Mouse (Mus musculus) heart, embryonic 13.5 days (tissue): ENCODE measurements around the gene Rd3l. TPM values are rescaled to one million over a fixed set of nuclear protein-coding genes. Genes with fewer than 3 reads are reported as not detected.
"Not testable (repeated sequence)": the region's sequence is repeated elsewhere in the genome, so short reads cannot be mapped to it uniquely, and the experiment has no call there.

Source experiments
- ATAC-seq: fragments of 200-750 bp; cut with Nextera tagmentation; 2 replicates; pipeline ENCODE4 v1.8.0; 2017; ENCODE audit warnings: moderate TSS enrichment; ENCODE audit not compliant: insufficient number of reproducible peaks, low FRiP score, low TSS enrichment; ENCODE audit errors: extremely low read depth
- H3K27ac ChIP-seq: fragments of 300-500 bp; sonication (generic); replicated peaks from 2 replicates; pipeline ENCODE4 v1.5.1; 2015; ENCODE audit warnings: moderate library complexity, mild to moderate bottlenecking, inconsistent platforms
- H3K27me3 ChIP-seq: fragments of 300-500 bp; sonication (generic); replicated peaks from 2 replicates; pipeline ENCODE4 v1.6.1; 2015; ENCODE audit warnings: mild to moderate bottlenecking, inconsistent platforms
- H3K36me3 ChIP-seq: fragments of 300-500 bp; sonication (generic); 2 replicates; pipeline ENCODE4 v1.6.1; 2015; ENCODE audit warnings: mild to moderate bottlenecking, inconsistent platforms
- H3K4me1 ChIP-seq: fragments of 300-500 bp; sonication (generic); 2 replicates; pipeline ENCODE4 v1.6.1; 2015; ENCODE audit warnings: inconsistent platforms
- H3K4me2 ChIP-seq: fragments of 300-500 bp; sonication (generic); 2 replicates; pipeline ENCODE4 v1.6.1; 2015; ENCODE audit warnings: inconsistent platforms, mild to moderate bottlenecking, moderate library complexity
- H3K4me3 ChIP-seq: fragments of 300-500 bp; sonication (generic); 2 replicates; pipeline ENCODE4 v1.5.1; 2015; ENCODE audit warnings: moderate library complexity, mild to moderate bottlenecking, inconsistent platforms
- H3K9ac ChIP-seq: fragments of 300-500 bp; sonication (generic); 2 replicates; pipeline ENCODE4 v1.6.1; 2015; ENCODE audit warnings: inconsistent platforms, mild to moderate bottlenecking, moderate library complexity
- H3K9me3 ChIP-seq: fragments of 300-500 bp; sonication (generic); 2 replicates; pipeline ENCODE4 v1.6.1; 2016; ENCODE audit warnings: inconsistent platforms
- WGBS: fragments of 180-500 bp; shearing (Covaris S2); methylation state at CpG from one replicate; pipeline ENCODE4 v1.1.7; 2015; ENCODE audit warnings: mixed read lengths; 5-methylcytosine and 5-hydroxymethylcytosine counted together
- polyA plus RNA-seq: library from polyadenylated mRNA; unstranded; fragments of >200 nt; fragmentation: Nextera tagmentation; extraction: Ambion mirVana; gene quantifications from 2 replicates; pipeline ENCODE4 v1.2.1, GENCODE M21; 2015

The Rd3l gene
- polyA plus RNA-seq, 1 experiment from 2014 or later: 0.95 TPM

DNA sequence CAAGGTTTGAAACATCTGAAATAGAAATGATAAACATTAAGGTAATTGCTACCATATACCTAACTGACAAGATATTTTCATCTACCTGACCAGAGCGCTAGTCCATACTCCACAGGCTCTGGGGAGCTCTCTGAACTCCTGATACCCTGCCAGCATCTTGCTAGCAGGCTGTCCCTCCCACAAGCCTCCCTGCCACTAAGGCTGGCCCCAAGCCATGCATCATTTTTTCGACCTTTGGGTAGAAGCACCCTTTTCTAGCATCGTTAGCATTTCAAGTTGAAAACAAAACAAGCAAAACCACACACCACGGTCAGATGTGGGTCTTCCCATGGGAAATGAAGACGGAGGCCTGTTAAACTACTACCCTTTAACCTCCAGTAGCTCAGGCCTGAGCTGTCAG, 17.8 kb downstream of the Rd3l start:
- H3K9me3 ChIP-seq: no peaks in the 10 kb centered on the region
- H3K27me3 ChIP-seq: no peaks in the 10 kb centered on the region
- H3K27ac ChIP-seq: no peak overlapping the region
- H3K4me1 ChIP-seq: peaks cover 31% of the 10 kb centered on the region
- H3K36me3 ChIP-seq: peaks cover 63% of the 10 kb centered on the region
- H3K9ac ChIP-seq: no peak overlapping the region; the same call in 1 of the 2 replicates
- WGBS: 78% methylated on average over 5 of the region's 5 CpGs
- H3K4me3 ChIP-seq: no peak overlapping the region
- no peak overlapping the region for H3K4me2 ChIP-seq
- no peak for ATAC-seq

GRCm38 (mm10) chr12:111958101-111958865, 22.8 kb downstream of the Rd3l start:
- Histone ChIP-seq H3K36me3 (peaks cover 44% of the 10 kb centered on the region), H3K4me3 (no peak overlapping the region), H3K27me3 (no peaks in the 10 kb centered on the region), H3K9ac (no peak overlapping the region), H3K4me2 (no peak overlapping the region), H3K27ac (no peak overlapping the region), H3K4me1 (peaks cover 9% of the 10 kb centered on the region), H3K9me3 (no peaks in the 10 kb centered on the region)
- WGBS: 36% methylated on average over 9 of the region's 9 CpGs
- ATAC-seq: 0 out of 2 replicates have a peak, but pooled peaks have one; percentile 42

- no peak overlapping the region for H3K4me2 ChIP-seq
- no peaks in the 10 kb centered on the region for H3K9me3 ChIP-seq
Measured at GRCm38 (mm10) chr12:111956173-111956572, 24.9 kb downstream of the Rd3l start.

DNA sequence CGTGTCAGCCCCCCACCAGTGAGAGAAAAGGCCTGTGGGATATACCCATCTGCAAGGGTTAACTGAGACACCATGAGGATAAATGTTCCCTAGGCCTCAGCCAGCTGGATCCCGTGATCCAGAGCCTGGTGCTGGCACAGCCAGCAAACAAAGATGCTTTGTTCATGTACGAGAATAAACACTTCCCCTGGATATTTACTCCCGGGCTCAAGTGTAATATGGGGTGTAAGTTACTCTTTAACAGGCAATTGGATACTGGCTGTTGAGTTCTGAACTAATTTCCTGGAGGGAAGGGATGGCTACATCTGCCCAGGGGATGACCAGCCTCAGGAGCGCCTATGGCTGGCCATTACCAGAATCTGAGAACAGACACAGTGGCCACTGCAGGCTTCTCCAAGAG, 29.4 kb downstream of the Rd3l start:
- Histone ChIP-seq H3K9me3 (no peaks in the 10 kb centered on the region), H3K4me2 (no peak overlapping the region), H3K4me3 (no peak overlapping the region), H3K4me1 (peaks cover 5% of the 10 kb centered on the region; the same call in 1 of the 2 replicates), H3K9ac (no peak overlapping the region), H3K27ac (no peak overlapping the region), H3K27me3 (no peaks in the 10 kb centered on the region), H3K36me3 (no peaks in the 10 kb centered on the region)
- no peak for ATAC-seq
- 60% methylated on average over 5 of the region's 5 CpGs for WGBS

More at GRCm38 (mm10) chr12:111956173-111956572, 24.9 kb downstream of the Rd3l start:
- H3K4me1 ChIP-seq: peaks cover 15% of the 10 kb centered on the region
- no peak for ATAC-seq
- 78% methylated on average over 5 of the region's 5 CpGs for WGBS
- H3K4me3 ChIP-seq: no peak overlapping the region
- no peaks in the 10 kb centered on the region for H3K27me3 ChIP-seq
- peaks cover 24% of the 10 kb centered on the region for H3K36me3 ChIP-seq
- H3K9ac ChIP-seq: no peak overlapping the region
- H3K27ac ChIP-seq: no peak overlapping the region

- Histone ChIP-seq H3K4me2 (no peak overlapping the region), H3K27me3 (no peaks in the 10 kb centered on the region), H3K4me3 (no peak overlapping the region), H3K36me3 (no peaks in the 10 kb centered on the region), H3K4me1 (peaks cover 13% of the 10 kb centered on the region), H3K9ac (no peak overlapping the region), H3K9me3 (no peaks in the 10 kb centered on the region), H3K27ac (no peak overlapping the region)
- no peak for ATAC-seq
- 63% methylated on average over 5 of the region's 5 CpGs for WGBS
Measured at GRCm38 (mm10) chr12:111950486-111950885, 30.6 kb downstream of the Rd3l start.

GRCm38 (mm10) chr12:111946716-111947115, 34.4 kb downstream of the Rd3l start:
- H3K36me3 ChIP-seq: no peaks in the 10 kb centered on the region
- H3K27me3 ChIP-seq: no peaks in the 10 kb centered on the region
- ATAC-seq: no peak
- peak overlapping the region; percentile 25; the same call in 1 of the 2 replicates for H3K4me2 ChIP-seq
- H3K9ac ChIP-seq: no peak overlapping the region
- peaks cover 38% of the 10 kb centered on the region for H3K4me1 ChIP-seq
- no peaks in the 10 kb centered on the region for H3K9me3 ChIP-seq
- peak overlapping the region; percentile 96 for H3K27ac ChIP-seq
- WGBS: 20% methylated on average over 2 of the region's 2 CpGs
- no peak overlapping the region for H3K4me3 ChIP-seq

DNA sequence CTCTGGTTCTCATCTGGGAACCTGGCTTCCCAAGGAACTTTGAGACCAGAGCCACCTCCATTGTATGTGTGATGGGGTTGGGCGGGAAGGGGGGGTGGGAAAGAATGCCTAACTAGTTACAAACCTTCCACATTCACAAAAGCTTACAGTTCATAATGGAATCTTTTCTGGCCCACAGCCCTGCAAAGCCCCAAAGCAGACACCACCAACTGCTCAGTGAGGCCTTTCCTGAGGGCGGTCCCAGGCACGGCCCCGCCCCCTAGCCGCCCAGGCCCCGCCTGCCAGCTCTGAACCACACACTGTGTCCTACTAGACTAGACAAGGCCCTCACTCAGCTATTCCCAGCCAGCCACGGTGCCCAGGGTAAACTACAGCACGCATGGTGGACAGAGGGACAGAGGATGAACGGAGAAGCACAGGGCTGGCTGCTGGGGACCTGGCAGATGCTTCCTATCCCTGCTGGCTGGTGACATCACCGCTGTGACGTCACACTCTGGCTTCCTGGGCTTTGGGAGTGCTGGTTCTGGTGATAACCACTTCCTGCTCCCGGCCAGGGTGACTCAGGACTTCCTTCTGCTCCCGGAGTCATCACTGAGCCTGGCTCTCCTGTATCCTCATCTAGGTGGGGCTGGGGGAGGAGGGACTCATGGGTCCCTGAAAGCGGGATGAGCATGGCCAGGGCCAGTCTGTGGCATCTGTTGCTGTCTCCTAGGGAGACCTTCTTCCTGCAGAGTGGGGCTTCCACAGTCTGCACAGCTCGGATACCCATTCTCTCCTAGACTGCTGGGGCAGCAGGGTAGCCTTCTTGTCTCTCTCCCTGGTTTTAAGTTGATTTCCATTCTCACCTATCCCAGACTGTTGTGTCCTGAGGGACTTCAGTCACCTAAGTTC, 35.1 kb downstream of the Rd3l start:
- peak; percentile 62 for ATAC-seq
- not testable (repeated sequence) for H3K36me3 ChIP-seq, H3K9me3 ChIP-seq, H3K4me3 ChIP-seq, H3K27me3 ChIP-seq
- H3K27ac ChIP-seq: peak overlapping the region; percentile 96
- H3K4me1 ChIP-seq: peaks cover 34% of the 10 kb centered on the region
- peak overlapping the region; percentile 58 for H3K9ac ChIP-seq
- peak overlapping the region; percentile 51 for H3K4me2 ChIP-seq
- WGBS: 51% methylated on average over 12 of the region's 15 CpGs

- peak; percentile 8; the same call in 1 of the 2 replicates for ATAC-seq
- Histone ChIP-seq H3K4me3 (0 out of 2 replicates have a peak overlapping the region, but pooled peaks have one; percentile 5), H3K27me3 (no peaks in the 10 kb centered on the region), H3K36me3 (no peaks in the 10 kb centered on the region), H3K27ac (peak overlapping the region; percentile 96), H3K4me1 (peaks cover 34% of the 10 kb centered on the region), H3K4me2 (peak overlapping the region; percentile 51), H3K9me3 (no peaks in the 10 kb centered on the region), H3K9ac (peak overlapping the region; percentile 58)
- 15% methylated on average over 8 of the region's 8 CpGs for WGBS
Measured at GRCm38 (mm10) chr12:111945115-111945514, 36.0 kb downstream of the Rd3l start.

GRCm38 (mm10) chr12:111944065-111944987, 36.8 kb downstream of the Rd3l start:
- ATAC-seq: peak; percentile 67

DNA sequence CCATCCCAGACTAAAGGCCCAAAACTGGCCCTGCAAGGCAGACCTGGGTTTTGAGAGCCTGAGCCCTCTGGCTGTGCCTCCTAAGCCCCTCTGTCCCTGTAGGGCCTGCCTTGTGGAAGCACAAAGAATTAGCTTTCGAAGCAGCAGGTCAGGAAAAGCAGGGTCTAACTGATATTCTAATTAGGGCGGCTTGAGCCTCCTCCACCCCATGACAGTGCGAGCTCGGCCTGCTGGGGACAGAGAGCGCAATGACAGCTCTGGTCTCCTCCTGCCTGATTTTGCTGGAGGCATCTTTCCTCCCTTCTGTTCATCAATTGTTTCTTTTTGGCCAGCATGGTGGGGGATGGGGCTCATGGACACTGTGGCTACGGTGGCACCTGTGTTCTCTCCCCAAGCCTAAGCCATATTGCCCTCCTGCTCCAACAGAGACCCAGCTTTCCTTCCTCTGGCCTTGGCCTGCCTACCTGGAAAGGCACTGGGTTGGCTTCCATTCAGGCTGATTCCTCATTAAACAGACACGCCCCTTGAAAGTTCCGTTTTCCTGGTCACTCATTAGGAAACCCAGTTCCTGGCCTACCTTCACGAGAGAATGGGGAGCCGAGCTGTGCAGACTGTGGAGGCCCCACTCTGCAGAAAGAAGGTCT, 37.6 kb downstream of the Rd3l start:
- Histone ChIP-seq H3K36me3 (no peaks in the 10 kb centered on the region), H3K27ac (peak overlapping the region; percentile 96), H3K4me3 (peak overlapping the region; percentile 29), H3K9ac (peak overlapping the region; percentile 63), H3K9me3 (no peaks in the 10 kb centered on the region), H3K4me1 (peaks cover 45% of the 10 kb centered on the region), H3K4me2 (peak overlapping the region; percentile 53), H3K27me3 (no peaks in the 10 kb centered on the region)
- 60% methylated on average over 10 of the region's 10 CpGs for WGBS
- no peak for ATAC-seq

More at GRCm38 (mm10) chr12:111944065-111944987, 36.8 kb downstream of the Rd3l start:
- Histone ChIP-seq H3K4me2 (peak overlapping the region; percentile 53), H3K9ac (peak overlapping the region; percentile 34; the same call in 1 of the 2 replicates), H3K4me1 (peaks cover 37% of the 10 kb centered on the region), H3K27ac (peak overlapping the region; percentile 96), H3K4me3 (peak overlapping the region; percentile 29)
- H3K27me3 ChIP-seq, H3K36me3 ChIP-seq, H3K9me3 ChIP-seq: not testable (repeated sequence)
- WGBS: 39% methylated on average over 16 of the region's 20 CpGs
